Mouse (Mus musculus) kidney, postnatal 0 days (tissue): ENCODE data around the gene Dact3. TPM values are rescaled to one million over a fixed set of nuclear protein-coding genes. Genes with fewer than 3 reads are reported as not detected.
A peak's percentile ranks its signal among the peaks of the same experiment; 100 is the strongest.

Source experiments
- ATAC-seq: fragments of 200-750 bp; cut with Nextera tagmentation; replicated peaks from 2 replicates; pipeline ENCODE4 v1.8.0; 2017; ENCODE audit warnings: low read depth, moderate number of reproducible peaks, moderate TSS enrichment, moderate library complexity; ENCODE audit not compliant: low FRiP score
- DNase-seq: peaks from one replicate; pipeline ENCODE4 v3.0.0-alpha.2; 2016; ENCODE audit warnings: low spot score
- H3K27ac ChIP-seq: fragments of 300-500 bp; sonication (generic); 2 replicates; pipeline ENCODE4 v1.5.1; 2014; ENCODE audit warnings: mild to moderate bottlenecking
- H3K27me3 ChIP-seq: fragments of 300-500 bp; sonication (generic); 2 replicates; pipeline ENCODE4 v1.6.1; 2014; ENCODE audit warnings: low read length, mixed read lengths; ENCODE audit not compliant: insufficient read depth
- H3K36me3 ChIP-seq: fragments of 300-500 bp; sonication (generic); 2 replicates; pipeline ENCODE4 v1.6.1; 2014; ENCODE audit warnings: low read length, mixed read lengths; ENCODE audit not compliant: insufficient read depth
- H3K4me1 ChIP-seq: fragments of 300-500 bp; sonication (generic); replicated peaks from 2 replicates; pipeline ENCODE4 v1.6.1; 2014; ENCODE audit warnings: antibody characterized with exemption, low read length, mixed read lengths; ENCODE audit not compliant: insufficient read depth
- H3K4me2 ChIP-seq: fragments of 300-500 bp; sonication (generic); 2 replicates; pipeline ENCODE4 v1.6.1; 2014; ENCODE audit warnings: mild to moderate bottlenecking, low read length, moderate library complexity, mixed read lengths
- H3K4me3 ChIP-seq: fragments of 300-500 bp; sonication (generic); replicated peaks from 2 replicates; pipeline ENCODE4 v1.5.1; 2014; ENCODE audit warnings: low read depth, low read length
- H3K9ac ChIP-seq: fragments of 300-500 bp; sonication (generic); 2 replicates; pipeline ENCODE4 v1.6.1; 2014; ENCODE audit warnings: low read depth, low read length
- H3K9me3 ChIP-seq: fragments of 300-500 bp; sonication (generic); replicated peaks from 2 replicates; pipeline ENCODE4 v1.6.1; 2016; ENCODE audit warnings: low read length, inconsistent platforms, mixed read lengths
- CTCF ChIP-seq: IDR thresholded peaks from 2 replicates; pipeline ENCODE4 v1.5.1; 2016; ENCODE audit warnings: antibody characterized with exemption, low read depth, mild to moderate bottlenecking, moderate library complexity
- WGBS: fragments of 180-500 bp; shearing (Covaris S2); extraction: QIAGEN DNeasy Blood & Tissue Kit; methylation state at CpG from one replicate; pipeline ENCODE4 v1.1.7; 2014; 5-methylcytosine and 5-hydroxymethylcytosine counted together
- polyA plus RNA-seq: library from polyadenylated mRNA; unstranded; fragments of >200 nt; fragmentation: Nextera tagmentation; extraction: Ambion mirVana; gene quantifications from 2 replicates; pipeline ENCODE4 v1.2.1, GENCODE M21; 2015

Gene Dact3
- polyA plus RNA-seq, 1 experiment from 2014 or later, result 4.3 TPM

GRCm38 (mm10) chr7:16907842-16908241 lies 32.7 kb downstream of the Dact3 start:
- H3K4me2 ChIP-seq, result peak overlapping the region; percentile 34; the same call in 1 of the 2 replicates
- no peak for DNase-seq
- no peak for ATAC-seq
- no peaks in the 10 kb centered on the region; the same call in 1 of the 2 replicates for H3K27me3 ChIP-seq
- no peaks in the 10 kb centered on the region for H3K9me3 ChIP-seq
- no peaks in the 10 kb centered on the region for H3K36me3 ChIP-seq
- 37% methylated on average over 7 of the region's 7 CpGs for WGBS
- no peak overlapping the region for H3K4me3 ChIP-seq
- no peak overlapping the region for H3K9ac ChIP-seq
- H3K27ac ChIP-seq, result no peak overlapping the region
- peaks cover 17% of the 10 kb centered on the region for H3K4me1 ChIP-seq
- TF ChIP-seq CTCF, result no peak

- peak overlapping the region; percentile 34; the same call in 1 of the 2 replicates for H3K4me2 ChIP-seq
- H3K4me1 ChIP-seq, result peaks cover 17% of the 10 kb centered on the region
- no peaks in the 10 kb centered on the region for H3K9me3 ChIP-seq
- ATAC-seq (no peak), DNase-seq (no peak)
- no peak overlapping the region for H3K9ac ChIP-seq
- H3K27me3 ChIP-seq, result no peaks in the 10 kb centered on the region; the same call in 1 of the 2 replicates
- TF ChIP-seq CTCF, result no peak
- no peak overlapping the region for H3K4me3 ChIP-seq
- H3K36me3 ChIP-seq, result no peaks in the 10 kb centered on the region
- H3K27ac ChIP-seq, result no peak overlapping the region
- WGBS, result 38% methylated on average over 11 of the region's 11 CpGs
Measured at GRCm38 (mm10) chr7:16908367-16908766, 33.2 kb downstream of the Dact3 start.

GRCm38 (mm10) chr7:16908859-16909258 lies 33.7 kb downstream of the Dact3 start:
- H3K9me3 ChIP-seq, result no peaks in the 10 kb centered on the region
- TF ChIP-seq CTCF, result no peak
- no peaks in the 10 kb centered on the region; the same call in 1 of the 2 replicates for H3K27me3 ChIP-seq
- DNase-seq (no peak), ATAC-seq (no peak)
- H3K4me3 ChIP-seq, result no peak overlapping the region
- H3K4me1 ChIP-seq, result peaks cover 17% of the 10 kb centered on the region
- H3K27ac ChIP-seq, result no peak overlapping the region
- WGBS, result 62% methylated on average over 11 of the region's 11 CpGs
- H3K36me3 ChIP-seq, result no peaks in the 10 kb centered on the region
- H3K4me2 ChIP-seq, result no peak overlapping the region
- no peak overlapping the region for H3K9ac ChIP-seq

GRCm38 (mm10) chr7:16909909-16910308 lies 34.8 kb downstream of the Dact3 start:
- Histone ChIP-seq H3K27me3 (no peaks in the 10 kb centered on the region; the same call in 1 of the 2 replicates), H3K27ac (no peak overlapping the region), H3K9ac (no peak overlapping the region), H3K4me2 (no peak overlapping the region), H3K4me1 (peaks cover 17% of the 10 kb centered on the region), H3K36me3 (peaks cover 6% of the 10 kb centered on the region), H3K9me3 (no peaks in the 10 kb centered on the region), H3K4me3 (no peak overlapping the region)
- 22% methylated on average over 10 of the region's 10 CpGs for WGBS
- DNase-seq (no peak), ATAC-seq (no peak)
- no peak for TF ChIP-seq CTCF

GRCm38 (mm10) chr7:16911904-16912303 lies 36.8 kb downstream of the Dact3 start:
- no peak overlapping the region for H3K4me3 ChIP-seq
- H3K27me3 ChIP-seq, result no peaks in the 10 kb centered on the region; the same call in 1 of the 2 replicates
- H3K9me3 ChIP-seq, result no peaks in the 10 kb centered on the region
- no peak for TF ChIP-seq CTCF
- DNase-seq (no peak), ATAC-seq (no peak)
- H3K36me3 ChIP-seq, result peaks cover 25% of the 10 kb centered on the region
- WGBS, result 91% methylated on average over 3 of the region's 3 CpGs
- peaks cover 13% of the 10 kb centered on the region; the same call in 1 of the 2 replicates for H3K4me1 ChIP-seq
- no peak overlapping the region for H3K4me2 ChIP-seq
- H3K27ac ChIP-seq, result no peak overlapping the region
- H3K9ac ChIP-seq, result no peak overlapping the region

- H3K36me3 ChIP-seq, result peaks cover 29% of the 10 kb centered on the region
- H3K27me3 ChIP-seq, result no peaks in the 10 kb centered on the region; the same call in 1 of the 2 replicates
- H3K9me3 ChIP-seq, result no peaks in the 10 kb centered on the region
- H3K4me3 ChIP-seq, result no peak overlapping the region
- no peak overlapping the region for H3K27ac ChIP-seq
- H3K4me2 ChIP-seq, result no peak overlapping the region
- TF ChIP-seq CTCF, result no peak
- H3K4me1 ChIP-seq, result peaks cover 13% of the 10 kb centered on the region; the same call in 1 of the 2 replicates
- DNase-seq (no peak), ATAC-seq (no peak)
- WGBS, result 61% methylated on average over 6 of the region's 6 CpGs
- no peak overlapping the region for H3K9ac ChIP-seq
Measured at GRCm38 (mm10) chr7:16912360-16912759, 37.2 kb downstream of the Dact3 start.
